Mouse (Mus musculus) neutrophil, adult 5-6 weeks (primary cell): Measurements from ENCODE around the gene Ggn. TPM values are rescaled to one million over a fixed set of nuclear protein-coding genes. Genes with fewer than 3 reads are reported as not detected.
"Not testable (repeated sequence)": the region's sequence is repeated elsewhere in the genome, so short reads cannot be mapped to it uniquely, and the experiment has no call there.

ENCODE experiments used
- ATAC-seq: fragments of 151-379, 151-347 bp; 2 replicates; pipeline ENCODE4 v1.8.0; 2017; ENCODE audit warnings: mild to moderate bottlenecking, moderate TSS enrichment; ENCODE audit not compliant: insufficient number of reproducible peaks, poor library complexity, low FRiP score, severe bottlenecking; ENCODE audit errors: extremely low read depth
- total RNA-seq: library from RNA; stranded (forward); fragments of 200-1000 nt; gene quantifications from 2 replicates; pipeline ENCODE4 v1.2.3, GENCODE M21; 2017

Gene Ggn
- total RNA-seq, result 0.47 TPM in 1 of 2 replicates, not detected in the other

DNA sequence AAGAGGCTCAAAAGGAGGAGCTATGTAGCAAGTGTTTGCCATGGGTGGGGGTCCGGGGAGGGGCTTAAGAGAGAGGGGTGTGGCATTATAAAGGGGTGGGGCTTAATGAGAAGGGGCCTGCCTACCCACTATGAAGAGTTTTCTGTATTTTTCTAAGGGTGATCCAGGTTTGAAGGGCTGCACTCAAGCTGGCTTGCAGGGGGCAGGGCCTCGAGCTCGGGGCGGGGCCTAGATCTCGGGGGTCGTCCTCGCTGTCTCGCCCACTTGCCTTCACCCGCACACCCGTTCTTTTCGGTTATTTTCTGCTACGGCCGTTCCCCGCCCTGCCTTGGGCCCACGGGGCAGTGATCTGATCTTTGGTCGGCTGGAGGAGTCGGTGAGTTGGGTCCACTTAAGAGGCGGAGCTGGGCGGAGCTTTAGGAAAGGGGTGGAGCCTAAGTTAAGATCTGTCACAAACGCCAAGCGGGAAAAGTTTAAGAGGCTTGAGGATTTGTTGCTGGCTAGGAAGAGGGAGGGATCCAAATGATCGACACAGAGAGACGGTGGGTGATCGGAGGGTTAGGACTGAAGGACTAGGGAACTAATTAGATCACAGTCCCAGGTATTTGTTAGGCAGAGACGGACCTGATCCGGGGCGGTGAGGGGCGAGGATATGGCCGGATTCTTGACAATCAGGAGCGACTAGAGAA, at the start of gene Ggn, which contains the start of gene Spred3:
Ggn (plus strand) TSS at position 145 of the 689 bp plus-strand sequence.
Spred3 (minus strand) TSS at position 346 of the 689 bp plus-strand sequence.
- peak; percentile 21; the same call in 1 of the 2 replicates for ATAC-seq

DNA sequence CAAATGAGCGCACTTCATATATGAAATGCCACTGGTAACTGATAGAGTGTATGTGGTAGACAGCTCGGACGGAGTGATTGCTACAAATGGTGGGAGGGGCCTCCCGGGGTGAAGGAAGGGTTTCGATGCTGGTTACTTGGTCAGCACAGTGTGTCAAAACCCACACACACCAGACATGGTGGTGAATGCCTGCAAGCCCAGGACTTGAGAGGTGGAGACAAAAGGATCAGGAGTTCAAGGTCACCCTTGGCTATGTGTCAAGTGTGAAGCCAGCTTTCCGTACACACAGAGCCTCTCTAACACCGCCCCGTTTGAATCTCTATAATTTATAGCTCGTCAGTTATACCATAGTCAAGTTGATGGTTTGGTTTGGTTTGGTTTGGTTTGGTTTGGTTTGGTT, 47.2 kb upstream of the Ggn start:
- ATAC-seq, result no peak

DNA sequence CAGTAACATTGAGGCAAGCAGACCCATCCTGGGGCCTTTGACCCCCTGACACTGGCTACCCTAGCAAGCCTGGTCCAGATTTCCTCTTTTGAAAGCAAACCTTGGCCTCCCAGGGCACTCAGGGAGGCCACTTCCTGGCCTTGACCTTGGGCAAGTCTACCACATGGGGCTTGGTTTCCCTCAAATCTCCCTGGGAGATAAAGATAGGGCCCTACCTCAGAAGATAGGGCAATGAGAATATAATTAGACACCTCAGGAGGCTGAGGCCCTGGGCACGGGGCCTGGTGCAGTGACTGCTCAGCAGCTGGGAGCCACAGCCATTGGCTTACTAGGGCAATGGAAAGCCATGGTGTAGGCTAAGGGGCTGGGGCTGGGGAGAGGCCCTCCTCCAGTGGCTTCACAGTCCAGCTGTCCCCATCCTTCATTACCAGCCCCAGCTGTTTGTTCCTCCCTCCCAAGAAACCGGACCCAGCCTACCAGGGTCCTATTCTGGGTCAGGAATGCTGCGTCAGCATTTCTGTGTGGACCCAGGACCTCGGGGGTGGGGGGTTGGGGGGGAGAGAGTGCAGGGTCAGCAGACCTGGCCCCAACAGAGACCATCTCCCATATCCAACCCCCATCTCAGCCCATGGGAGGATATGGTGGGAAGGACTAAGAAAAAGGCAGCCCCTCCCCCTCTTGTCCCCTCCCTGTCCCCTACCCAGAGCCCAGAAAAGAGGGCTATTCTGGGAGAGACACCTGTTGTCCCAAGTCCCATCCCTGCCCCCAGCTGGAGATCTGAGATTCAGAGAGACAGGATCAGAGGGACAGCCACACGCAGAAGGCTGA, 46.3 kb upstream of the Ggn start:
- ATAC-seq, result no peak

DNA sequence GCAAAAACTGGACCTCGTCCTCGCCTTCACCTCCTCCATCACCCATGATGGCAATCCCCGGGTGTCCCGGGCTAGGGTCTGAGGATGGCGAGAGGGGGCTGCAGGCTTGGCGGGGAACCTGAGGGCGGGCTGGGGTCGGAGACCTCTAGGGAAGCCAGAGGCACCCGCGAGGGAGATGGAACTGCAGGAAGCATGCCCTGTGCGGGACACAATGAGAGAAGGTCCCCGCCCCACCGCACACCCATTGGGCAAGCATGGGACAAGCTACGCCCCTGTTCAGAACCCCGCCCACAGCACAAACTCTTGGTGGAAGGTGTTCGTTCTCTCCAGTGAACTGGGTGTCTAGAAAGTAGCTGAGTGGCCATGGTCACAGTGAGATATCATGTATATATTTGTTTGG, 45.0 kb upstream of the Ggn start, which contains the start of gene Ryr1:
Ryr1 (minus strand) TSS at position 210 of the 400 bp plus-strand sequence.
- peak; percentile 43; the same call in 1 of the 2 replicates for ATAC-seq

DNA sequence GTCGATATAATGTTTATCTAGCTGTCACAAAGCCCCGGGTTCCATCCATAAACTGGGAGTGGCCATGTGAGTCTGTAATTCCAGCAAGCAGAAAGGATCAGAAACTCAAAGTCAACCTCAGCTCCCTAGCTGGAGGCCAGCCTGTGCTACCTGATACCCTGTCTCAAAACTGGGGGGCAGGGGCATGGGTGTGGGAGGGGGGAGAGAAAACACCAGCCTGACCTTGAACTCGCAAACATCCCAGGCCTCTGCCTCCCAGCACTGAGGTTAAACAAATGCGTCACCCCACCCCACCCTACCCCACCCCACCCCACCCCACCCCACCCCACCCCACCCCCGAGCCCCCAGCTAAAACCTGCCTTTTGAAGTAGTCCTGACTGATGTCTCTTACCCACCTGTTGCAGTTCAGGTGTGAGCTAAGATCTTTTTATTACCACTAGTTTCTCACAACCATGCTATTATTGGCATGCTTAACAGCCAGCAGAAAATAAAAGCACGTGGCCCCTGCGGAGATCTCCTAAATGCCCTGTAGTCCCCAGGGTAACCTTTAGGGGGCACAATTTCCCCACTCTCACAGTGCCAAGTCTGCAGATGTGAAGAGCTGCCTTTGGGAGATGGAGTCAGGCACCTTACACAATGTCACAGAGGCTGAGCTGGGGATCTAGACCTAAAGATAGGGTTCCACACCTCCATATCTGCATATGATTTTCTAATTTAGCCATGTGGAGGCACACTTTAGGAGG, 43.7 kb upstream of the Ggn start:
- ATAC-seq, result peak; percentile 68; the same call in 1 of the 2 replicates

DNA sequence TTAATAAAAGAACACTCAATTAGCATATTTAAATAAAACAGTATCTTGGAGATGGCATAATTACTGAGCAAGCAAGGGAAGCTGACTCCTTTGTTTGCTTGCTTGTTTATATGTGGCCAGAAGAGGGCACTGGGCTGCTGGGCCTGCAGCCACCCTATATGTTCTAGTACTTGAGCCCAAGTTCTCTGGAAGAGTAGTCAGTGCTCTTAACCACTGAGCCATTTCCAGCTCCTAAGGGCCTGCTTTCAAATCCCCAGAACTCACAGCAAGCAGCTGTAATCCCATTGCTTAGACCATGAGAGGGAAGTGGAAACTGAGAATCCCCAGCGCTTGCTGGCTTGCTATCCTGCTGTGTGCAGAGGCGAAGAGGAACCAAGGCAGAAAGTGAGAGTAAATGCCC, 41.3 kb upstream of the Ggn start:
- peak; percentile 56 for ATAC-seq

DNA sequence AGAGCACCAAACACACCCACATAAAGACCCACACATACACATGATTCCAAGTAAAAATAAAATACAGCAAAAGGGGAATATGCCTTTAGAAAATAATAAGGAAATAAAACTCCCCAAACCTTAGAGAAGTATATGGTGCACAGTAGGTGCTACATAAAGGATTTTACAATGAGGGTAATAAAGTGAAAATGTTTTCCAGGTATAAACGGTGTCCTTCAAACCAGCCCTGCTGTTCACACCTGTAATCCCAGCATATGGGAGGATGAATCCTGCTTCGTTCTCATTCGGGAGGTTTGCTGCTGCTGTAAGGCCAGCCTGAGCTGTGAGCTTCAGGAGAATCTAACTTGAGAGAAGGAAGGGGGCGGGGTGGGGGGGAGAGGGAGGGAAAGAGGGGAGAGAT, 35.8 kb upstream of the Ggn start:
- no peak for ATAC-seq

DNA sequence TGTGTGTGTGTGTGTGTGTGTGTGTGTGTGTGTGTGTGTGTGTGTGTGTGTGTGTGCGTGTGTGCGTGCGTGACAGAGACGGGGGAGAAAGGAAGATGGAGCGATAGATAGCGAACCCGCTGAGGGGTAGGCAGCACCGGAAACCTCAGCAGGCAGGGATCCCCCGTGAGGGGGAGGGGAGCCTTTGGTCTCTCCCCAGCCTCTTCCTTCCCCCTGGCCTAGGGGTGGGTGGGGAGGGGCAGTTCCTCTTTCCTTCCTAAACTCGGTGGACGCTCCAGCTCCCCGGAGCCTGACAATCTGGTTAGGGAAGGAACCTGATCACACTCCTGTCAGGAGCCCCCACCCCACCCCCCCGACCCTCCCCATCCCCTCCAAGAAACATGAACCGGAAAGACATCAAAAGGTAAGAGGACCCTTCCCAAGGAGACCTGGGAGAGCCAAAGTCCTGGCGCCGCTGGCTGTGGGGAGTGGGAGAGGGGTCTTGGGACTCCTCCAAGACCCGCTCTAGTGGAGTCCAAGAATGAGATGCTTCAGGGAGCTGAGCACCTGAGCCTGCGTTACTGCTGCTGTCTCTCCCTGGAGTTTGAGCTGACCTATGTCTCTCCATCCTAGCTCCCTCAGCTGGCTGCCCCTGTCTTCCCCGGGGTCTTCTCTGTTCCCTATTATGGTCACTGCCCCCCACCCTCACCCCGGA, 35.2 kb upstream of the Ggn start, which contains the start of gene Rasgrp4:
Rasgrp4 (plus strand) TSS at position 159 of the 694 bp plus-strand sequence.
- ATAC-seq, result peak; percentile 84

DNA sequence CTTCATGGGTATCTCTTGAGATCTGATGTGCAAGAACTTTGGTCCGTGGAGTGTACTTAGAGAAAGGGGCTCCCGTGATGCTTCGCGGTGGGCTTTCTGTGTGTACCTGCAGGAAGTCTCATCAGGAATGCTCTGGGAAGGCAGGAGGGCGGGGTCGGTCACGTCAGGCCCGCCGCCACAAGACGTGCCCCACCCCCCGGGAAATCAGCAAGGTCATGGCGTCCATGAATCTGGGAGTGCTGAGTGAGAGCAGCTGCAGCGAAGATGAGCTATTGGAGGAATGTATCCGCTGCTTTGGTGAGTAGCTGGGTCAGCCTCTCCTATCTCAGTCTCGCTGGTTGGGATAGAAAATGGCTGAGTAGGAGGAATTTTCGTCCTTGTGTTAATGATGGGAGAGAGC, 32.6 kb upstream of the Ggn start:
- ATAC-seq, result no peak

DNA sequence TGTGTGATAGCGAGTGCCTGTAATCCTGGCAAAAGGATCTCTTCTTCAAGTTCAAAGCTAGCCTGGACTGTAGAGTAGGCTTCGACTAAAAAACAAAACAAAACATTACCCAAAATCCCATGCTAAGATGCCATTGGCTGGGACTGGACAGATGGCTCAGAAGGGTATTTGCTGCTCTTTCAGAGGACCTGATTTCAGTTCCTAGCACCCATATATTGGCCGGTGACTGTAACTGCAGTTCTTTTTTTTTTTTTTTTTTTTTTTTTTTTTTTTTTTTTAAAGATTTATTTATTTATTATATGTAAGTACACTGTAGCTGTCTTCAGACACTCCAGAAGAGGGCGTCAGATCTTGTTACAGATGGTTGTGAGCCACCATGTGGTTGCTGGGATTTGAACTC, 30.8 kb upstream of the Ggn start:
- ATAC-seq, result not testable (repeated sequence)

DNA sequence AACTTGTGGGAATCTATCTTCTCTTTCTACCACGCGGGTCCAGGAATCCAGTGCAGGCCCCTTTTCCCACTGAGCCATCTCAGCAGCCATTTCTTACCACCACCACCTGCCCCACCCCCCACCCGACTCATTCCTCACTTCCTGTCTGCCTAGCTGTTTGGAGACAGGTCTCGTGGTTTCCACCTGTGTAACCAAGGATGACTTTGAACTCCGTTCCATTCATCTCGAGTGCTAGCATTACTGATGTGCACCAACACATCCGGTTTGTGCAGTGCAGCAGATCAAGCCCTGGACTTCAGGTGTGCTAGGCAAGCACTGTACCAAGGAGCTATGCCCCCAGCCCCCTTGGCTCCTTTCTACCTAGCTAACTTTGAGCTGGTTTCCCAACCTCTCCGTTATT, 28.6 kb upstream of the Ggn start:
- peak; percentile 39; the same call in 1 of the 2 replicates for ATAC-seq

DNA sequence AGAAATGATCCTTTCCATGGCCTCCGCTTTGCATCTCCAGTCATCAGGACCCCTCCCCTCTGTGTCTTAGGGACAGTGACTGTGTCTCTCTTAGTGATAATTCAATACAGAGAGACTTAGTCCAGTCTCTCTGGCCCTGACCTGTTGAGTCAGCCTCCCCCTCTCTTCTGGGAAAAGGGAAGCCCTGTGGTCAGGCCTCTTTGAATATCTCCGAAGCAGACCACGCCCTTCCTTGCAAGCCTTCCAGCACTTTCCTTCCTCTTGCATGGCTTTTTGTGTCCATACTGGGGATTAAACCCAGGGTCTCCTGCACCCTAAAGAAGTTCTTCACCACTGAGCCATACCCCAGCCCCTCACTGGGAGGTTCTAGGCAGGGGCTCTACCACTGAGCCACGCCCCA, 26.0 kb upstream of the Ggn start:
- ATAC-seq, result peak; percentile 41; the same call in 1 of the 2 replicates

DNA sequence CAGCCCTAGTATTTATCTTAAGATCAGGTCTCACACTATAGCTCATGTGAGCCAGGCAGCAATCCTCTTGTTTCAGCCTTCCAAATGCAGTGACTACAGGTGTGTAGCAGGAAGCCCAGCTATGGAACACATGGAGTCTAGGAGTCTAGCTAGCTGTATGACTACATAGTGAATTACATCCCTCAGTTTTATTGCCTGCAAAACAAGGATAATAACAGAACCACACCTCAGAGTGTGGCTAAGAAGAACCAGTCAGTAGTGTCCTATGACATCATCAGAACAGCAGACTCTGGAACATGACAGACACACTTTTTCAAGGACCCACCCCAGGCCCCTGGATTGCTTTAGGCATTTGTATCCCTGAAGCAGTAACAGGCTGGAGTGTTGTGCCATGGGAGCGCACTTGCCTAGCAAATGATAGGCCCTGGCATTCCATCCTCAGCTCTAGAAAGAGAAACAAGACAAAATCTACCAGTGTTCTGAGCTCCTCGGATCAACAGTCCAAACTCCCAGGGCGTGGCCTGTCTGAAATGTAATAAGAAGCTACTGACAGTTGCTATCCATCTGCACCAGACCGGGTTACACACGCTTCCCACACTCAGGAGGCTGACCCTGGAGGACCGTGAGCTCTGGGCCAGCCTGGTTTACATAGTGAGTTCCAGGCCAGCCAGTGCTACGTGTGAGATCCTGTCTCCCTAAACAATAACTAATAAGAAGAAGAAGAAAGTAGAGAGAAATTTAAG, 23.2 kb upstream of the Ggn start:
- no peak for ATAC-seq

DNA sequence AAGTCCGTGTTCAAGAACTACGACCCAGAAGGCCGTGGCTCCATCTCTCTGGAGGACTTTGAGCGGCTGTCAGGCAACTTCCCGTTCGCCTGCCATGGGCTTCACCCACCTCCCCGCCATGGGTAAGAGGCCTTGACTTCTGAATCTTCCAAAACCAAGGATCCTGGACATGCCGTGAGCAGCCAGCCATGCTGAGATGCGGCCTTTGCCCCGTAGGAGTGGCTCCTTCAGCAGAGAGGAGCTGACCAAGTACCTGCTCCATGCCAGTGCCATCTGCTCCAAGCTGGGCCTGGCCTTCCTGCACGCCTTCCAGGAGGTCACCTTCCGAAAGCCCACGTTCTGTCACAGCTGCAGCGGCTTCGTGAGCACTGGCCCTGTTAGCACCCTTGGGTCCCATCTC, 21.2 kb upstream of the Ggn start:
- no peak for ATAC-seq

DNA sequence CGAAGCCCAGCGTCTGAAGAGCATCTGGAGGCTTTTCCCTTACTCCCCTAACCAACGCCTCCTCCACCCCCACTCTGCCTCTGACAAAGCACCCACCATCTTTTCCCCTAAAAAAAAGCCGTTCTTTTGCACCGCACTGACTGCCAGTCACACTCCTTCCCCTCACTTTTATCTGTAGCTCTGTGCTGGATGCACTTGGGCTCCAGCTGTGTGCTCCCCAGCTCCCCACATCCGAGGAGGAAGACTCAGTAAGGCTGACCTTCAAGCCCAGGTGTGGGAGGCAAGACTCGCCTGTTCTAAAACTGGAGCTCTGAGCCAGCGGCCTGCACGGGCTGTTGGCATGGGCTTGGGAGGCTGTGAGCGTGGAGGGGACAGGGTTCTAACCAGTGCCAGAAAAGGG, 18.5 kb upstream of the Ggn start:
- no peak for ATAC-seq

DNA sequence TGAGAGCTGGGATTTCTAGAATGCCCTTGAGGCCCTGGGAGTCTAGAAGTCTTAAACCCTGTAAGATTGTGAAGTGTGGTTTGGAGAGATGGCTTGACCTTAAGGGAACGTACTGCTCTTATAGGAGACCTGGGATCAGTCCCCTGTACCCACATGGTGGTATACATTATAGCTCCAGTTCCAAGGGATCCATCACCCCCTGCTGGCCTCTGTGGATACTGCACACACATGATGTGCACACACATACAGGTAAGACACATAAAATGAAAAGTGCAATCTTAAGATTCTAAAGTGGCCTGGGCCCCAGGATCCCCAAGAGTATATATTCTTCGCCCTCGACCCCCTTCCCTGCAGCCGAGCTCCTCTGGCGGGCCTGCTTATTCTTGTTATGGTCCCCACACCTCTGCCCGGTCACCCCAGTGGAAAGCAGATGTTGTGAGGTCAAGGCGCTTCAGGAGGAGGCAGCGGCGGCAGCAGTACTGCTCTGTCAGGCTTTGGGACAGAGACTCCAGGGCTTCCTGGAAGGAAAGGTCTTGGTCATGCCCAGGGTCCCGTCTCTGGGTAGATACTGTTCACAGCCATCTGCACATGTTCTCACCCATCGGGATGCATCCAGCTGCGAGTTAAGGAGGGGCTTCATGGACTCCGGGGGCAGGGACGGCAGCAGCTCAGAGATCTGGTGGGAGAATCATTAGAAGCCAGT, 15.8 kb upstream of the Ggn start:
- no peak for ATAC-seq

DNA sequence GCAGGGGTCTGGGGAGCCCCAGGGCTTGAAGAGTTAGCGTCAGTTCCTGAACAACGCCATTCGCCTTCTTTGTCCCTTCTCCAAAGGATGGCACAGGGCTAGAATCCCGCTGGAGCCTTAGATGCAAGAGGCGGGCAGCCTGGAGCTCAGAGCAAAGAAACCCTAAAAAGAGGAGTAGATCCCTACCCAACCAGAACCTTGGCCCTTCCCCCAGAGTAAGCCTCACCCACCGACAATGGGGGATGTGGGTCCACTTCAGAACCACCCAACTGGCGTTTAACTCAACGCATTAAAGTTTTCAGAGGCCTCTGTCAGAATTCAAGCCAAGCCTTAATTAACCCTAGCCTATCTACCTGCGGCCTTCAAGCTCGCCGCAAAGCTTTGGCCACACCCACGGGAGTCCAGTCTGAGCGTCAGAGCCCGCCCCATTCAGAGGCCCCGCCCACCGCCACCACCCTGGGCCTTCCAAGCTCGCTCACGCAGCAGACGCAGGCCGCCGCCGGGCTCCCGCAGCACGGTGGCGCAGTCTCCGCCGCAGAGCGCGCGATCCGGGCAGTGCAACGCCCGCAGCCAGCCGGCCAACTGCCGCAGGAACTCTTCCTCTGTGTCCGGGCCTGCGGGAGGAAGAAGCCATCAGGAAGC, 14.7 kb upstream of the Ggn start:
- peak; percentile 68 for ATAC-seq
